Mouse (Mus musculus) kidney, postnatal 14 days (tissue): ENCODE measurements at regions not wholly inside any gene's neighbourhood (a gene's known extent, or its start where the extent isn't known, plus 50 kb on each side); places are given as distances from the start of the nearest gene placed in this dataset.
A peak's percentile ranks its signal among the peaks of the same experiment; 100 is the strongest.
"Not testable (repeated sequence)": the region's sequence is repeated elsewhere in the genome, so short reads cannot be mapped to it uniquely, and the experiment has no call there.

Experiments used
- DNase-seq: peaks from one replicate; pipeline ENCODE4 v3.0.0; 2022; ENCODE audit warnings: mixed read lengths

GRCm38 (mm10) chr12:11037951-11038350 is 112.9 kb downstream of the Kcns3 start:
- DNase-seq = peak; percentile 63

GRCm38 (mm10) chr12:11020571-11021545 is 130.0 kb downstream of the Kcns3 start:
- peak; percentile 43 for DNase-seq

GRCm38 (mm10) chr12:11011159-11011558 is 139.7 kb downstream of the Kcns3 start:
- DNase-seq = peak; percentile 32

GRCm38 (mm10) chr12:10984295-10984694 is 166.6 kb downstream of the Kcns3 start:
- no peak for DNase-seq

GRCm38 (mm10) chr12:10949184-10949583 is 201.7 kb downstream of the Kcns3 start:
- no peak for DNase-seq

DNA sequence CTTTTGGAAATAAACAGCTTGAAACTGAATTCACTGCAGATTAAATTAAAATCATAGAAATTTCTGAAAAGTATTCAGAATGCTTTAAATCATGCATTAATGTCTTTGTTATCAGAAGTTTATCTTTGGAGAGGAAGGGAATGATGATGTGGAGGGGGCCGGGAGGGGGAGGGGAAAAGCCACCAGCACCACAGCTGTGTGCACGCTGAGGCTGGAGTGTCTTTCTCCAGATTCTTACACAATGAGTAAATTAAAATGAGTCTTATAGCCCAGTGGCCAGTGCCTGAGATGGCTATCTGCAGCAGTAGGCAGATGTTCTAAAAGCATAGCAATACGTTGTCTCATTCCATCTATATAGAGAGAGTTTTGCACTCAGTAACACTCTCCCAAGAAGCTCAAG is 209.8 kb downstream of the Kcns3 start:
- no peak for DNase-seq

DNA sequence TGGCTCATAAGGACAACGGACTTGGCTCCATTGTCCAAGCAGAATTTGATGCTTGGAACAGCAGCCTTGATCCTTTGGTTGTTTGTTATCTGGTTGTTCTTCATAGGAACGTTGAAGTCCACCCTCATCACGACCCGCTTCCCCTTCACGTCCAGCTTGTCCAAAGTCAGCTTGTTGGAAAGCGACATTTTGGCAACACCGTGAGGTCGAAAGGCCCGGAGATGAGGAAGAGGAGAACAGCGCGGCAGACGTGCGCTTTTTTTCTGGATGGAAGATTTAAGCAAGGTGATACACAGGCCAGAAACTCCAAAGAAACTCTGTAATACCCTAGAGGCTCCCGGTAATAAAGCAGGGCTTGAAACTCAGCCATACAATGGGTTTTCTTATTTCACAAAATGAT is 250.8 kb downstream of the Kcns3 start:
- not testable (repeated sequence) for DNase-seq

DNA sequence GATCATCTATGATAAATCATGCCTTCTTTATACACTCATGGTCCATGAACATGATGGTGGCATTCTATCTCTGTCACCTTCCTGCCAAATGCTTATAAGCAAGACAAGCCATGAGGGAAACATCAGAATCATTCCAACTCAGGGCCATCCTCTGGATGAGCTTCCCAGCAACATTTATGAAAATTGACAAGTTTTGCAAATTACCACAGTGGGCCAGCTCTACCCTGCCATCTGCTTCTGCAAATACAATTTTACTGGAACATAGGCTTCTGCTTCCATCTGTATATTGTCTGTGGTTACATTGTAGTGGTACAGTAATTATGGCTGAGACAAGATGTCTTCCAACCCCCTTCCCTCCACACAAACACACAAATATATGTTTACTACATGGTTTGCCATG is 272.1 kb downstream of the Kcns3 start:
- DNase-seq = no peak

DNA sequence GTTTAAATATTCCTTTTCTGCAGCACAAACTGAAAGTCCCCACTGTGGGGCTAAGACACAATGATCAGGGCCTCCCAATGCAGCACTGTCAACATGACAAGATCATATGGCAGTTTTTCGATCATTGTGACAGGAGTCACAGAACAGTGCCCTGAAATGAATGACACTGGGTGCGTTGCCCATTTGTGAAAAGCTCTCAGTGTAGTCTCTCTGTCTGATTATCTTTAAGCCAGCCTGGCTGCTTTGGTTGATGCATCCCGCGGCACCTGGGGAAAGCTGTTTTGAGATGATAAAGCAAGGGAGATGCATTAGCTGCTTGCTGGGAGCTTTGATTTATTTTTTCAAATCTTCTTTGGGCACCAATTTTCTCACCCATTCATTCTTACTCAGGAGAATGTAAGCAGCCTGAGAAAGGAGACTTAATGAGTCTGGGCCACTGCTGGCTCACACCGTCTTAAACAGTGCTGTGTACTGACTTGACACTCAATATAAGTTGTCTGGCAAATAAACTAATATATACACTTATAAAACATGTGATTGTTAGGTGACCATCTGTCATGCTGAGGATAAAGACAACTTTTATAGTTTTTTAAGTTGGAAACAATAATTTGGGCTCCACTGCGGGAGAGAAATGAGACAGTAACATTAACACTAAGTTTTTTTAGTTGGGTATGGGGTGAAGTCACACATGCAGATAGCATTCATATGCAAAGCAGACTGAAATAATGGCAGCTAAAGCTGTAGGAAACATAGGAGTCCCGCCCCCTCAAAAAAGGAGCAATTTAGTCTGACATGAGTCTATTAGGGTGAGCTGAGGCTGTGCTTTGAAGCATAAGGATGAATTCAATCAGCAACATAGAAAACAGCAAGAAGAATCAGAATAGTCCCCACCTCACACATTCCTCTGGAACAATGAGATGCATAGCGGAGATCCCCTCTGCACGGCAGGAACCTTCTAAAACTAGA is 276.0 kb downstream of the Kcns3 start:
- no peak for DNase-seq

DNA sequence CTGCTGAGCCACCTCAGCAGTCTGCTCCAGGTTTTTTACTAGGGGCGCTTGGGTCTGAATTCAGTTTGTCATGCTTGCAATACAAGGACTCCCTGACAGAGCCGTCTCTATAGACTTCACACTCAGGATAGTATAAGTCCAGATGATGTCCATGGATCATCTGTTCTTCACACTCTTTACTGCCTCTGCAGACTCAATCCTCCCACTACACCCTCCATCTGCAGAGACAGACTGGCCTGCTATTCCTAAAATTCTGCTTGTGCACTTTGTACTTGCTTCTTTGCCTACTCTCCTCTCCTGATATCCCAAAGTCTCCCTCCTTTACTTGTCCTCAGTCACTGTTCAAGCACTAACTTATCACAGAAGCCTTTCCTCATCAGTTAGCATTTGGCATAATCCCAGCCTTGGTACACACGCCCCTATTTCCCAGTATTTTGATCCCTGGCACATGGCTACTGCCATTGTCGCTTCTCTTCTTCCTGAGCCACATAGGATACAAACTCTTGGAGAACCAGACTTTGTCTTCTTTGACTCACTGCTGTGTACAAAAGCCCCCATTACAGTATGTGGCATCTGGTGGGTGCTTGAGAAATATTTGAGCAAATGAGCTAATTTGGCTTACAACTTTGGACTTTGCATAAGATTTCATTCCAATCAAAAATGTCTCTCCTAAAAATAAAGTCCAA is 277.0 kb downstream of the Kcns3 start:
- no peak for DNase-seq

DNA sequence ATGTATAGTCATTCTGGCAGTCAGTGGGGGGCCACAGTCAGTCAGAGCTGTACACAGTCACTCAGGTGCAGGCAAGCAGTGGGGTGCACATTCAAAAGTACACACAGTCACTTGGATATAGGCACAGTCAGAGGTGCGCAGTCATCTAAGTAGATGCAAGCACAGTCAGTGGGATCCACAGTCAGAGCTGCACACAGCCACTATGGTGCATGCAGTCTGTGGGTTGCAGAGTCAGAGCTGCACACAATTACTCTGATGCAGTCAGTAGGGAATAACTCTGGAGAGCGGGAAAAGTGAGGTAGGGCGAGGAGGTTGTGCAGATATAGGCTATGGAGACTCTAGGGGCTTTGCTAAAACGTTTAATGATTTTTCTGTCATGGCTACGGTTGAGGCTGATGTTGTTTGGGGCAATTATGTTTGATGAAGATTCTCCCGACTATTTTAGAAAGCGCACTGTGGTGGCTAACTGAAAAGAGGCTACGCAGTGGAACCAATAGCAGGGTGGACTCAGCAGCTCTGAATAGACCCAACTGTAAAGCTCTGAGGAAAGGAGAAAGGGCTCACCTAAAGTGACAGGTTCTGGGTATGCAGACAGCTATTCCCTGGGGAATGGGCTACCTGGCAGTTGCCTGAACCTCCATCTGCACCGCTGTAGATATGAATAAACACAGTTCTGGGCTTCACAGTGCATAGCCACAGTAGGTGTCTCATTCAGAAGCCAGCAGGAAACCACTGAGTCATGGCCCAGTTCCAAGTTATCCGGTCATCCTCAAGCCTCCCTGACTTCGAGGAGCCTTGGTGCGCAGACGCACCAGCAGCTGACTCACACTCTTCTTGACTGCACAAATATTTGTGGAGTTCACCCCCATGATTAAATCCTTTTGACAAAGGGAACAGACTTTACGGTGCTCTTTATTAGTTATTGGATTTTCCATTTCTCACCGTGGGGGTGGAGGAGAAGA is 282.9 kb downstream of the Kcns3 start:
- no peak for DNase-seq

DNA sequence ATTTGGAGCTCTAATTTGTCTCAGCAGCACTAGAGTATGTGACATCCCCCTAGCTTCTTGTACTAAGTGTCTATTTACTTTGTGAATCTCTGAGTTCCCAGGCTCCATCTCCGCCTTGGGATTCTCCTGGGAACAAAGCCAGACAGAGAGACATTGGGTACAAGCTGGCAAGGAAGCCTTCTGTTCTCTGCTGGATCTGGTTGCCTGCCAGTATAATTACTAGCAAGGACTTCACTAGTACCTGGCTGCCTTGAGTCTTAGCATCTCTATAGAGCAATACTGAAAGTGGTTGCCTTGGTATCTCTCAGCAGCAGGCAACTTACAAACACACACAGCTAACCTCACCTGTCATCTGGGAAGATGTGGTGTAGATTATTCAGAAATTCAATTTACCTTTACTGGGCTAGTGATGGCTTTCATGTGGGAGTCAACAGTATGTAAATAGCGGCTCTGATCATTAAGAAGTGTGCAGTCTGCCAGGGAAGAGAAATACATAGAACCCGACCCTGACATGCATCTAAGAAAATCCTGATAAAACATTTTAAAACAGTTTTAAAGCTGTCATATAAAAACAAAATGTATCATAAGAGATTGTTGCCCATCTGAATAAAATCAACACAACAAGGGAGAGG is 283.8 kb downstream of the Kcns3 start:
- DNase-seq = no peak

- no peak for DNase-seq
These were observed 285.6 kb downstream of the Kcns3 start for GRCm38 (mm10) chr12:10865294-10865693.

- DNase-seq = no peak
These were observed 330.5 kb downstream of the Kcns3 start for GRCm38 (mm10) chr12:10820335-10820734.

DNA sequence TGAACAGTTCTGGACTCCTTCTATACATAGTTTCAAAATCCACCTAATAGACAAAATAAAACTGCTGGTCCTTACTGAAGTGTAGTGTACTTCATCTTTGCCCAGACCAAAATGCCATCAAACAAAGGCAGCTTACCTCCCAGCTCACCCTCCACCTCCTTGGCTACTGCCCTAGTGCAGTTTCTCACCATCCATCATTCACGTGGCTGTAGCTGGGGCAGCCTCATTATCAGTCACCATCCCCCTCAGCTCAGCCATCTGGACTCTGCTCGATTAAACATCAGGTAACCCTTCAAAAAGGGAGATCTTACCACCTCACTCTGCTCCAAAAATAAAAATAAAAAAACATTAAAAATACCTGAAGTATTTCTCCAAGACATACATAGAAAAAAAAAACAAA is 332.8 kb downstream of the Kcns3 start:
- DNase-seq = no peak

- no peak for DNase-seq
These were observed 333.3 kb downstream of the Kcns3 start for GRCm38 (mm10) chr12:10817516-10817915.

- DNase-seq = no peak
These were observed 340.3 kb downstream of the Kcns3 start for GRCm38 (mm10) chr12:10810597-10810996.

- peak; percentile 2 for DNase-seq
These were observed 346.4 kb downstream of the Kcns3 start for GRCm38 (mm10) chr12:10804491-10804890.
